Mouse (Mus musculus) heart, embryonic 11.5 days (tissue): ENCODE data around the gene Gm4881. TPM values are rescaled to one million over a fixed set of nuclear protein-coding genes. Genes with fewer than 3 reads are reported as not detected.

Experiments
- ATAC-seq: fragments of 200-750 bp; cut with Nextera tagmentation; replicated peaks from 2 replicates; pipeline ENCODE4 v1.8.0; 2017; ENCODE audit warnings: moderate library complexity; ENCODE audit not compliant: insufficient number of reproducible peaks, low FRiP score, low TSS enrichment
- H3K27ac ChIP-seq: fragments of 300-500 bp; sonication (generic); 2 replicates; pipeline ENCODE4 v1.5.1; 2014; ENCODE audit warnings: mild to moderate bottlenecking, low read depth, low read length
- H3K27me3 ChIP-seq: fragments of 300-500 bp; sonication (generic); 2 replicates; pipeline ENCODE4 v1.6.1; 2014; ENCODE audit warnings: mild to moderate bottlenecking, low read length, mixed read lengths; ENCODE audit not compliant: control insufficient read depth, insufficient read depth
- H3K36me3 ChIP-seq: fragments of 300-500 bp; sonication (generic); 2 replicates; pipeline ENCODE4 v1.6.1; 2014; ENCODE audit warnings: mild to moderate bottlenecking, low read length, moderate library complexity, mixed read lengths; ENCODE audit not compliant: control insufficient read depth, insufficient read depth
- H3K4me1 ChIP-seq: fragments of 300-500 bp; sonication (generic); 2 replicates; pipeline ENCODE4 v1.6.1; 2014; ENCODE audit warnings: low read length; ENCODE audit not compliant: control insufficient read depth, insufficient read depth
- H3K4me2 ChIP-seq: fragments of 300-500 bp; sonication (generic); 2 replicates; pipeline ENCODE4 v1.6.1; 2014; ENCODE audit warnings: mild to moderate bottlenecking, moderate library complexity
- H3K4me3 ChIP-seq: fragments of 300-500 bp; sonication (generic); 2 replicates; pipeline ENCODE4 v1.5.1; 2014; ENCODE audit warnings: low read depth, low read length
- H3K9ac ChIP-seq: fragments of 300-500 bp; sonication (generic); 2 replicates; pipeline ENCODE4 v1.6.1; 2014; ENCODE audit warnings: mild to moderate bottlenecking, low read depth, low read length, moderate library complexity
- H3K9me3 ChIP-seq: fragments of 300-500 bp; sonication (generic); replicated peaks from 2 replicates; pipeline ENCODE4 v1.6.1; 2016; ENCODE audit warnings: low read length; ENCODE audit not compliant: control insufficient read depth
- WGBS: fragments of 180-500 bp; shearing (Covaris S2); extraction: QIAGEN DNeasy Blood & Tissue Kit; methylation state at CpG from one replicate; pipeline ENCODE4 v1.1.7; 2014; ENCODE audit not compliant: insufficient replicate concordance; 5-methylcytosine and 5-hydroxymethylcytosine counted together
- polyA plus RNA-seq: library from polyadenylated mRNA; unstranded; fragments of >200 nt; fragmentation: Nextera tagmentation; extraction: Ambion mirVana; gene quantifications from 2 replicates; pipeline ENCODE4 v1.2.1, GENCODE M21; 2014

Gene Gm4881
- polyA plus RNA-seq, 1 experiment from 2014 or later: not detected

DNA sequence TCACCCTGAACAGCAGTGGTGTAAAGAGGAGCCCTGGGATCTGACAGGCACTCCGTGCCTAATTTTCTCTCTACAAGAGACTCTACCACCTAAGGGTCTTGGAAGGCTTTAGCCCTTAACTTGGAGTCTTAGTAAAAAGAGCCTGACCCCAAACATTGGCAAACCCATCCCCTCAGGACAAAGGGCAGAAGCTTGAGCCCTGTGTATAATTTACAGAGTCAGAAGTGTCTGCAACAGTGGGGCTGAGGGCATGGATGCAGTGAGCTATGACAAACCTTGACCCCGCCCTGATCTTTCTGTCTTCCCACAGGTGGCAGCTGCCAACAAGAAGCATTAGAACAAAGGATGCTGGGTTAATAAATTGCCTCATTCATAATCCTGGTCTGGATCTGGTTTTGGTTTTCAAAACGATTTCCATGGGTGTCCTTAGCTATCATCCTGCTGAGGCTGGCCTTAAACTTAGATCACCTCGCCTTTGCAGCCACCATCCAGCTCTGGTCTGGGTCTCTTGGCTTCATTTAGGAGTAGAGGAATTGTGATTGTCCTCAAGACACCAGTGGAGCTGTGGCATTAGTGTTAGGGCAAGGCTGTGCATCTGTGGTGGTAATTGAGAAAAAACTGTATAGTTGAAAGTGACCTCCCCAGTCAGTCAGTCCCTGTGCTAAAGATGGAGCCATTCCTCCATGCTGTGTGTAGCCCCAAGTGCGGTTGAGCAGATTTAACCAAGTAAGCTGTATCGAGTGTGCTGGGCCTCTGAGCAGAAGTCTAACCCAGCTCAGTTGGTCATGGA is 54.7 kb downstream of the Gm4881 start:
- Histone ChIP-seq H3K9me3 (no peaks in the 10 kb centered on the region), H3K4me2 (no peak overlapping the region), H3K4me1 (peaks cover 15% of the 10 kb centered on the region), H3K27ac (0 out of 2 replicates have a peak overlapping the region, but pooled peaks have one; percentile 10), H3K4me3 (no peak overlapping the region), H3K27me3 (no peaks in the 10 kb centered on the region), H3K9ac (no peak overlapping the region), H3K36me3 (peaks cover 33% of the 10 kb centered on the region)
- ATAC-seq: no peak
- WGBS: 86% methylated on average over 6 of the region's 6 CpGs

DNA sequence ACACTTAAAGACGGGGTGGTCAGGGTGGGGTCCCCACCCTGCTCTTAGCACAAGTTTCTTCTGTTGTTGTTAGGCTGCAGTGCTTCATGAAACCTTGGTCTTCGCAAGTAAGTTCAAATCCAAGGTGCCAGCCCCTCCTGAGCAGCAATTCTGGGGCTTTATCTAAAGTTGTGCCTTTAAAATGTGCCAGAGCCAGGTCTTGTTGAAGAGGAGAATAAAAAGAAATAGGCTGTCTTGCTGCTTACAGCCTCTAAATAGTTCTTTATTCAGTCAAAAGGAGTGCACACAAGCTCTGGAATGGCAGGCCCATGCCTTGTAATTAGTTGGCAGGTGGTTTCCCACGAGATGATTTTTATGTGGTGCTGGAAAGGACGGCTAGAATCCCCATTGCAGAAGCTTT is 57.2 kb downstream of the Gm4881 start:
- H3K9ac ChIP-seq: peak overlapping the region; percentile 100
- WGBS: 75% methylated on average over 4 of the region's 4 CpGs
- peaks cover 15% of the 10 kb centered on the region for H3K4me1 ChIP-seq
- peaks cover 33% of the 10 kb centered on the region for H3K36me3 ChIP-seq
- no peaks in the 10 kb centered on the region for H3K9me3 ChIP-seq
- 0 out of 2 replicates have a peak overlapping the region, but pooled peaks have one; percentile 100 for H3K4me3 ChIP-seq
- ATAC-seq: no peak
- H3K4me2 ChIP-seq: no peak overlapping the region; the same call in 1 of the 2 replicates
- no peak overlapping the region for H3K27ac ChIP-seq
- no peaks in the 10 kb centered on the region for H3K27me3 ChIP-seq

DNA sequence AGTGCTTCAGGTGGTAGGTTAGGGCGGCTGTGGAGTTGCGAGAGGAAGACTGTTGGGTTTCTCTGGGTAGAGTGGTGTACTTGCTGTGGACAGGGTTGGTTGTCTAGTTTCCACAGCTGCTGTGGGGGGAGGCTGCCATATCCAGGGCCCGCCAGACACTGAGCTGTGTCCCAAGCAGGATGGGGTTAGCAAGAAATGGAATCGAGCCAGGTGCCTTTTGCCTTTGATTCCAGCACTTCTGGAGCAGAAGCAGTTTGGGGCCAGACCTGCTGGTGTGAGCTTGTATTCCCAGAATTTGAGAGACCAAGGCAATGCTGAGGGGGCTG is 58.0 kb downstream of the Gm4881 start:
- 64% methylated on average over 4 of the region's 4 CpGs for WGBS
- no peak for ATAC-seq
- peak overlapping the region; percentile 91 for H3K4me2 ChIP-seq
- H3K4me3 ChIP-seq: peak overlapping the region; percentile 100
- no peaks in the 10 kb centered on the region for H3K27me3 ChIP-seq
- H3K4me1 ChIP-seq: peaks cover 15% of the 10 kb centered on the region
- peaks cover 33% of the 10 kb centered on the region for H3K36me3 ChIP-seq
- peak overlapping the region; percentile 100 for H3K9ac ChIP-seq
- peak overlapping the region; percentile 29 for H3K27ac ChIP-seq
- no peaks in the 10 kb centered on the region for H3K9me3 ChIP-seq

DNA sequence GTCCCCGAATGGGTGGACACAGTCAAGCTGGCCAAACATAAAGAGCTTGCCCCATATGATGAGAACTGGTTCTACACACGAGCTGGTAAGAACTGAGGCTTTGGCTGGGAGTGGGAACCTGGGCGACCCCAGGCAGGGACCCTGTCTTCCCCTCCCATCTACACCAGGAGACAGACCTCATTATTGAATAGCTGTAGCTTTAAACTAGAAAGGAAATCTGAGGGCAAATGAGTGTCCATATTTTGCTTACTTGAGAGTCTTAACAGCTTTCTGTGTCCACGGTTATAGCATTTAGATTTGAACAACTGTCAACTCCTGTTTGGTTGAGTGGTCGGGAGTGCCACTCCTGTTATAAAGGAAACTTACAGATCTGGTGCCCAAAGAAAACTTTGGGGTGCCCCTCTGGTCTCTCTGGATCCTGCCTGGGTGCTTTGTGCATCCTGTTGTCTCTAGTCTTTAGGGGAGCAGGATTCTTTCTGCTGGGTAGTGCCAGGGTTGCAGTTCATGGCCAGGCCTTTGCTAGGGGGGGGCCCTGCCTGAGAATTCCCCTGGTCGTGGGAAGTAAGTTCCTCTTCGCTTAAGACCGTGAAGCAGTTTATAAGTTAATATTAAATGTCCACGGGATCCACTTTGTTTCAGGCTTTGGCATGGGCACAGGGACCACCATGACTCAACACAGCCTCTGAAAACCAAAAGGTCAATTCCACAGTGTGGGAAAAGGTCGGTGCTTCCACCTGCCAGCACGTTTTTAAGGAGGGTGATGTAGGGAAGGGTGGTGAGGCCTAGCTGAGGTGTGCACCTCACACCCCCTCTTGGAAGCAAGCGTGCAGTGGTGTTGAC is 58.6 kb downstream of the Gm4881 start:
- ATAC-seq: no peak
- Histone ChIP-seq H3K27me3 (no peaks in the 10 kb centered on the region), H3K27ac (peak overlapping the region; percentile 29; the same call in 1 of the 2 replicates), H3K4me1 (peaks cover 15% of the 10 kb centered on the region), H3K9me3 (no peaks in the 10 kb centered on the region), H3K4me3 (peak overlapping the region; percentile 100), H3K36me3 (peaks cover 33% of the 10 kb centered on the region), H3K4me2 (peak overlapping the region; percentile 91), H3K9ac (peak overlapping the region; percentile 100)
- 40% methylated on average over 12 of the region's 12 CpGs for WGBS

DNA sequence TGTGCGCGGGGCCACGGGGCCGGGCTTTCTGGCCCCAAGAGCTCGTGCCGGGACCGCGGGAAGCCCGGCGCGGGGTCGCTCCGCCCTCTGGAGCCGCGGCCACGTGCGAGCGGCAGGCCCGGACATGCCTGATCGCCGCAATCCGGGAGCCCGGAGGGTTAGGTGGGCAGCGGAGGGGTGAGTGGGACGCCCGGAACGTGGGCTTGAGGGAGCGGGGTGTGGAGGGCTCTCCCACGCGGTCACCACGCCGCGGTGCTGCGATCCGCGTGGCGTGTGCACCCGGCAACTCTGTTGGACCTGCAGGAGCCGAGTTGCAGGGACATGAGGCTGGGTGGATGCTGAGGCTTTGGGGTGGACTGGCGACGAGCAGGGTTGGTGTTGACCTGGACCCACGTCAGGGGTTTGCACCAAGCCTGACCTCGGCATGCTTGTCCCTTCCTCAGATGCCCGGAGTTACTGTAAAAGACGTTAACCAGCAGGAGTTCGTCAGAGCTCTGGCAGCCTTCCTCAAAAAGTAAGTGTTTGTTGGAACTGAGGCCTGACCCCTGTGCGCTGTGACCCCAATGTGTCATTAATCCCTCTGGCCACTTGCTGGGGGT is 59.5 kb downstream of the Gm4881 start:
- Histone ChIP-seq H3K27ac (peak overlapping the region; percentile 94), H3K9me3 (no peaks in the 10 kb centered on the region), H3K27me3 (no peaks in the 10 kb centered on the region), H3K9ac (peak overlapping the region; percentile 100), H3K4me3 (peak overlapping the region; percentile 100), H3K36me3 (peaks cover 31% of the 10 kb centered on the region), H3K4me1 (peaks cover 15% of the 10 kb centered on the region), H3K4me2 (peak overlapping the region; percentile 91)
- 0 out of 2 replicates have a peak, but pooled peaks have one; percentile 0 for ATAC-seq
- under 1% methylated on average over 47 of the region's 47 CpGs for WGBS

DNA sequence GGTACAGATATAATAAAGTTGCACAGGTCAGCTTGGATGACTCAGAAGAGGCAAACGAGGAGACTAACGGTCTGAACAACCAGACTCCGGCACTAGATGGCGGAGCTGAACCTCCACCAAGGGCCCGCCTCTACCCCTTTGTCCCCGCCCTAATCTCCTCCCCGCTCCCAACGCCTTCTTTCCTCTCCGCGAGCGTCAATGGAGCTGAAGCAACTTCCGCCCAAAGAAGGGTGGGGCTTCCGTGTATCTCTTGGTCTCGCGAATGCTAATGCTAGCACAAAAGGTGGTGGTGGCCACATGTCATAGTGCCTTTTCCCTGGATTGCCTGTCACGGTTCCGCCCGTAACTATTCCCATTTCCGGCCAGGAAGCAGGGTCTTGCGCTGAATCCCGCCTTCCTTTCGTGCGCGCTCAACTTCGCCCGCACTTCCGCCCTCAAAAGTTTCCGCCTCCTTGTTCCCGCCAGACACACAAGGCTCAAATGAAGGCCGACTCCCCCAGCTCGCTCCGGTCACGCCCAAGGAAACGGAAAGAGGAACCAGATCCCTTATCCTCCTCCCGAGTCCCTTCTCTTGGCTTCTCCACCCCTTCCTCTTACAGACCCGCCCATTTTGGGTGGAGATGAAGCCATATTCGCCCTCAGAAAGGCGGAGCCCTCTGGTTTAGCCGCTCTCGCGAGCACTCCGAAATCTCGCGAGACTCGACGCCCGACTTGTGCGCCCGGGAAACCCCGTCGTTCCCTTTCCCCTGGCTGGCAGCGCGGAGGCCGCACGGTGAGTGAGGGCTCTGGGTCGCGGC is 60.2 kb downstream of the Gm4881 start, which contains the start of gene Rps19:
TSS of gene Rps19 (plus strand) at position 476 of the 797 bp plus-strand sequence.
- H3K9me3 ChIP-seq: no peaks in the 10 kb centered on the region
- peak within 1 kb of the TSS; percentile 100 for H3K9ac ChIP-seq
- H3K27me3 ChIP-seq: no peaks in the 10 kb centered on the region
- H3K4me3 ChIP-seq: peak within 1 kb of the TSS; percentile 100
- peak within 1 kb of the TSS; percentile 91 for H3K4me2 ChIP-seq
- peak; percentile 93 for ATAC-seq
- H3K4me1 ChIP-seq: peaks cover 15% of the 10 kb centered on the region
- peak within 1 kb of the TSS; percentile 94 for H3K27ac ChIP-seq
- WGBS: under 1% methylated on average over 54 of the region's 57 CpGs
- H3K36me3 ChIP-seq: peaks cover 25% of the 10 kb centered on the region

DNA sequence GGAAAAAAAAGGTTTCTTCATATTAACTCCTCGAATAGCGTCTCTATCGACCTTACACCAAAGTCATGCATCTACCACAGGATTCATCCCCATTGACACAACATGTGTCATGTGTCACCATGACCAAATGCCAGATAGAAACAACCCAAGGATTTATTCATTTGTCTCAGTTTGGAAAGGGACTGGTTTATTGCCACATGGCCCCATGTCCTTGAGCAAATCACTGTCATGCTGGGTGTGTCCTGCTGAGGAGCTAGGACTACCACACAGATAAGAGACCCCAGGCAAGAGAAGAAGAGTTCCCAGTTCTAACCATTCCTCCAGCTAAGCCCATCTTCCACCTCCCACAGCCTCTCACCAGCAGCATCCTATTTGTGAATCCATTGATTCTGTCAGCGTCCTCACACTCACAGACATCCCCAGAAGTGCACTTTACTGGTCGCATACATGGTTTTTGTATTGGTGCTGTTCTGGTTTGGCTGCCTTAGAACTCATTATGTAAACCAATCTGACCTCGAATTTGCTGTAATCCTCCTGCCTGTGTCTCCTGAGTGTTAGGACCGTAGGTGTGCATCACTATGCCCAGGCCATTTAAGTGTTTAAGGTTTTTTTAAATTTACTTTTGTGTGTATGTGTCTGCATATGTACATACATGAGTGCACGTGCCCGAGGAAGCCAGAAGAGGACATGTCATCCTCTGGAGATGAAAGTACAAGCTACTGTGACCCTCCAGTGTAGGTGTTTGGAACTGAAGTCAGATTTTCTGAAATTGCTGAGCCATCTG is 61.7 kb downstream of the Gm4881 start:
- WGBS: 88% methylated on average over 9 of the region's 9 CpGs
- ATAC-seq: no peak
- Histone ChIP-seq H3K4me1 (peaks cover 15% of the 10 kb centered on the region), H3K27ac (no peak overlapping the region), H3K27me3 (no peaks in the 10 kb centered on the region), H3K9me3 (no peaks in the 10 kb centered on the region), H3K4me3 (no peak overlapping the region), H3K9ac (no peak overlapping the region), H3K36me3 (peaks cover 18% of the 10 kb centered on the region), H3K4me2 (no peak overlapping the region)
